Mouse (Mus musculus): Measurements from ENCODE around the gene Pfn3. TPM values are rescaled to one million over a fixed set of nuclear protein-coding genes. Genes with fewer than 3 reads are reported as not detected.
"Not testable (repeated sequence)": the region's sequence is repeated elsewhere in the genome, so short reads cannot be mapped to it uniquely, and the experiment has no call there.

Pfn3 gene
- polyA plus RNA-seq, 1 experiment from 2014 or later: not detected

- WGBS: 41% methylated on average over 9 of the region's 9 CpGs
- Histone ChIP-seq H3K27me3 (ENCODE audit: control insufficient read depth, insufficient read depth, low read length) (no peaks in the 10 kb centered on the region), H3K27ac (ENCODE audit: low read depth, low read length) (peak overlapping the region; percentile 87; the same call in 1 of the 2 replicates), H3K4me2 (ENCODE audit: low read depth) (peak overlapping the region; percentile 65), H3K9ac (ENCODE audit: low read length) (no peak overlapping the region), H3K9me3 (ENCODE audit: control insufficient read depth, low read length) (no peaks in the 10 kb centered on the region), H3K36me3 (ENCODE audit: control insufficient read depth, insufficient read depth, low read length) (no peaks in the 10 kb centered on the region; the same call in 1 of the 2 replicates), H3K4me1 (ENCODE audit: control insufficient read depth, insufficient read depth, low read length) (peaks cover 14% of the 10 kb centered on the region), H3K4me3 (ENCODE audit: low read depth, low read length) (peak overlapping the region; percentile 73)
- ATAC-seq (ENCODE audit: insufficient read depth, low FRiP score, low TSS enrichment) (no peak), DNase-seq (ENCODE audit: low spot score) (no peak)
Observed at GRCm38 (mm10) chr13:55443799-55444285, 28.8 kb upstream of the Pfn3 start.

GRCm38 (mm10) chr13:55437111-55437629, 22.1 kb upstream of the Pfn3 start:
- not testable (repeated sequence) for H3K27ac ChIP-seq (ENCODE audit: low read depth, low read length); H3K9me3 ChIP-seq (ENCODE audit: control insufficient read depth, low read length); H3K27me3 ChIP-seq (ENCODE audit: control insufficient read depth, insufficient read depth, low read length); H3K36me3 ChIP-seq (ENCODE audit: control insufficient read depth, insufficient read depth, low read length); H3K4me2 ChIP-seq (ENCODE audit: low read depth); H3K4me3 ChIP-seq (ENCODE audit: low read depth, low read length); H3K9ac ChIP-seq (ENCODE audit: low read length); DNase-seq (ENCODE audit: low spot score); ATAC-seq (ENCODE audit: insufficient read depth, low FRiP score, low TSS enrichment); H3K4me1 ChIP-seq (ENCODE audit: control insufficient read depth, insufficient read depth, low read length)
- 88% methylated on average over 14 of the region's 15 CpGs for WGBS

- no peak overlapping the region for H3K4me3 ChIP-seq (ENCODE audit: low read depth, low read length)
- H3K9ac ChIP-seq (ENCODE audit: low read length): no peak overlapping the region
- H3K36me3 ChIP-seq (ENCODE audit: control insufficient read depth, insufficient read depth, low read length): no peaks in the 10 kb centered on the region
- H3K27ac ChIP-seq (ENCODE audit: low read depth, low read length): no peak overlapping the region
- DNase-seq (ENCODE audit: low spot score): no peak
- no peak overlapping the region for H3K4me2 ChIP-seq (ENCODE audit: low read depth)
- 77% methylated on average over 10 of the region's 10 CpGs for WGBS
- no peaks in the 10 kb centered on the region for H3K27me3 ChIP-seq (ENCODE audit: control insufficient read depth, insufficient read depth, low read length)
- no peaks in the 10 kb centered on the region for H3K9me3 ChIP-seq (ENCODE audit: control insufficient read depth, low read length)
- no peak for ATAC-seq (ENCODE audit: insufficient read depth, low FRiP score, low TSS enrichment)
- no peaks in the 10 kb centered on the region for H3K4me1 ChIP-seq (ENCODE audit: control insufficient read depth, insufficient read depth, low read length)
Observed at GRCm38 (mm10) chr13:55431889-55432685, 17.1 kb upstream of the Pfn3 start.

GRCm38 (mm10) chr13:55430566-55430965, 15.5 kb upstream of the Pfn3 start:
- no peaks in the 10 kb centered on the region for H3K9me3 ChIP-seq (ENCODE audit: control insufficient read depth, low read length)
- no peak for DNase-seq (ENCODE audit: low spot score)
- no peaks in the 10 kb centered on the region for H3K4me1 ChIP-seq (ENCODE audit: control insufficient read depth, insufficient read depth, low read length)
- H3K4me2 ChIP-seq (ENCODE audit: low read depth): no peak overlapping the region
- WGBS: 88% methylated on average over 2 of the region's 2 CpGs
- H3K27me3 ChIP-seq (ENCODE audit: control insufficient read depth, insufficient read depth, low read length): no peaks in the 10 kb centered on the region
- no peaks in the 10 kb centered on the region for H3K36me3 ChIP-seq (ENCODE audit: control insufficient read depth, insufficient read depth, low read length)
- no peak overlapping the region for H3K4me3 ChIP-seq (ENCODE audit: low read depth, low read length)
- no peak for ATAC-seq (ENCODE audit: insufficient read depth, low FRiP score, low TSS enrichment)
- H3K27ac ChIP-seq (ENCODE audit: low read depth, low read length): no peak overlapping the region
- no peak overlapping the region for H3K9ac ChIP-seq (ENCODE audit: low read length)

GRCm38 (mm10) chr13:55429226-55429888, 14.3 kb upstream of the Pfn3 start:
- H3K9me3 ChIP-seq (ENCODE audit: control insufficient read depth, low read length): no peaks in the 10 kb centered on the region
- WGBS: 79% methylated on average over 12 of the region's 12 CpGs
- H3K4me2 ChIP-seq (ENCODE audit: low read depth): no peak overlapping the region
- ATAC-seq (ENCODE audit: insufficient read depth, low FRiP score, low TSS enrichment): no peak
- H3K36me3 ChIP-seq (ENCODE audit: control insufficient read depth, insufficient read depth, low read length): no peaks in the 10 kb centered on the region
- H3K4me1 ChIP-seq (ENCODE audit: control insufficient read depth, insufficient read depth, low read length): no peaks in the 10 kb centered on the region
- no peaks in the 10 kb centered on the region for H3K27me3 ChIP-seq (ENCODE audit: control insufficient read depth, insufficient read depth, low read length)
- DNase-seq (ENCODE audit: low spot score): no peak
- H3K9ac ChIP-seq (ENCODE audit: low read length): no peak overlapping the region
- H3K27ac ChIP-seq (ENCODE audit: low read depth, low read length): no peak overlapping the region
- H3K4me3 ChIP-seq (ENCODE audit: low read depth, low read length): no peak overlapping the region

- H3K9me3 ChIP-seq (ENCODE audit: control insufficient read depth, low read length): no peaks in the 10 kb centered on the region
- no peak within 1 kb of the TSS for H3K9ac ChIP-seq (ENCODE audit: low read length)
- no peaks in the 10 kb centered on the region for H3K36me3 ChIP-seq (ENCODE audit: control insufficient read depth, insufficient read depth, low read length)
- no peak within 1 kb of the TSS for H3K27ac ChIP-seq (ENCODE audit: low read depth, low read length)
- H3K4me3 ChIP-seq (ENCODE audit: low read depth, low read length): no peak within 1 kb of the TSS
- WGBS: 89% methylated on average over 10 of the region's 10 CpGs
- H3K27me3 ChIP-seq (ENCODE audit: control insufficient read depth, insufficient read depth, low read length): peaks cover 4% of the 10 kb centered on the region
- DNase-seq (ENCODE audit: low spot score) (no peak), ATAC-seq (ENCODE audit: insufficient read depth, low FRiP score, low TSS enrichment) (no peak)
- no peak within 1 kb of the TSS for H3K4me2 ChIP-seq (ENCODE audit: low read depth)
- no peaks in the 10 kb centered on the region for H3K4me1 ChIP-seq (ENCODE audit: control insufficient read depth, insufficient read depth, low read length)
Observed at GRCm38 (mm10) chr13:55426613-55427012, 11.6 kb upstream of the Pfn3 start, which contains the start of gene F12. Gene F12 (minus strand): TSS chr13:55426793.

- H3K4me1 ChIP-seq (ENCODE audit: control insufficient read depth, insufficient read depth, low read length): 0 out of 2 replicates have a peak, but pooled peaks cover 3% of the 10 kb centered on the region
- H3K36me3 ChIP-seq (ENCODE audit: control insufficient read depth, insufficient read depth, low read length): no peaks in the 10 kb centered on the region
- H3K4me3 ChIP-seq (ENCODE audit: low read depth, low read length): no peak overlapping the region; the same call in 1 of the 2 replicates
- DNase-seq (ENCODE audit: low spot score) (peak; percentile 71), ATAC-seq (ENCODE audit: insufficient read depth, low FRiP score, low TSS enrichment) (no peak)
- H3K27ac ChIP-seq (ENCODE audit: low read depth, low read length): no peak overlapping the region
- WGBS: 13% methylated on average over 35 of the region's 35 CpGs
- no peak overlapping the region for H3K9ac ChIP-seq (ENCODE audit: low read length)
- H3K27me3 ChIP-seq (ENCODE audit: control insufficient read depth, insufficient read depth, low read length): peaks cover 39% of the 10 kb centered on the region
- no peaks in the 10 kb centered on the region for H3K9me3 ChIP-seq (ENCODE audit: control insufficient read depth, low read length)
- H3K4me2 ChIP-seq (ENCODE audit: low read depth): peak overlapping the region; percentile 13; the same call in 1 of the 2 replicates
Observed at GRCm38 (mm10) chr13:55420933-55421800, 6.1 kb upstream of the Pfn3 start.

Data from neural tube, embryonic 11.5 days (tissue).